Mouse (Mus musculus): Measurements from ENCODE around the gene Snx9. TPM values are rescaled to one million over a fixed set of nuclear protein-coding genes. Genes with fewer than 3 reads are reported as not detected.

Snx9 gene
- total RNA-seq, 2 experiments from 2014 or later: 21.0 to 23.9 TPM

DNA sequence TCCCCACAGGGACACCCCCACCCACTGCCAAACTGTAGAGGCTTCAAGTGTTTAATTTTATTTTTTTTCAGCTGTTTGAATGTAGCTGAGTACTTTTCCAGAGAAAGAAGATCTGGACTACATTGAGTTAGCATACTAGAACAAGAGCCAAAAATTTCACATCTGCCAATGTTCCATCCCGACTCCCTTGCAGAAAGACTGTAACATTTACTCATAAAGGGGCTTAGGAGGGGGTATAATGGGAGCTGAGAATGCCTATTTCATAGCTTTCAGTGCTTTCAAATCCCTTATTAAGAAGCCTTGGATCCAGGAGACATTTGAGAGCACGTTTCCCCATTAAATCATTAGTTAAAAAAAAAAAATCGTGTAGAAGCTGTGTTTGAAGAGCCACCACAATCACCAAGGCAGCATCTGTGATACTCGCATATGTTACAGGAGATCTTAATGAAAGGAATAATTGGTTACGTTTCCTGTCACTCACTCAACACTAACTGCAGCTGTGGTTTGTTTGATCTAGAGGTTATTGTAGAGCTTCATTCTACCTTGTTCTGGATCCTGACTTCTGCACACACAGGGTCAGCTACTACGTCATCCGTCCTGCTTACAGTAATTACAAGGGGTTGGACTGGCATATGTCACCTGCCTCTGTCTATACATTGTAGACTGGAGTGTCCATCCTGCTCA, 35.8 kb upstream of the Snx9 start:
- intact Hi-C loops (cut with DNase I; ENCODE audit: low total_unique reads): no loop called here
- no peak for DNase-seq

- intact Hi-C loops (cut with DNase I; ENCODE audit: low total_unique reads): no loop called here
- peak; percentile 59 for DNase-seq
These were observed 35.2 kb upstream of the Snx9 start for GRCm38 (mm10) chr17:5805935-5806334.

- intact Hi-C loops (cut with DNase I; ENCODE audit: low total_unique reads): no loop called here
- no peak for DNase-seq
These were observed 34.3 kb upstream of the Snx9 start for GRCm38 (mm10) chr17:5806823-5807222.

- intact Hi-C loops (cut with DNase I; ENCODE audit: low total_unique reads): no loop called here
- no peak for DNase-seq
These were observed 33.2 kb upstream of the Snx9 start for GRCm38 (mm10) chr17:5807847-5808386.

DNA sequence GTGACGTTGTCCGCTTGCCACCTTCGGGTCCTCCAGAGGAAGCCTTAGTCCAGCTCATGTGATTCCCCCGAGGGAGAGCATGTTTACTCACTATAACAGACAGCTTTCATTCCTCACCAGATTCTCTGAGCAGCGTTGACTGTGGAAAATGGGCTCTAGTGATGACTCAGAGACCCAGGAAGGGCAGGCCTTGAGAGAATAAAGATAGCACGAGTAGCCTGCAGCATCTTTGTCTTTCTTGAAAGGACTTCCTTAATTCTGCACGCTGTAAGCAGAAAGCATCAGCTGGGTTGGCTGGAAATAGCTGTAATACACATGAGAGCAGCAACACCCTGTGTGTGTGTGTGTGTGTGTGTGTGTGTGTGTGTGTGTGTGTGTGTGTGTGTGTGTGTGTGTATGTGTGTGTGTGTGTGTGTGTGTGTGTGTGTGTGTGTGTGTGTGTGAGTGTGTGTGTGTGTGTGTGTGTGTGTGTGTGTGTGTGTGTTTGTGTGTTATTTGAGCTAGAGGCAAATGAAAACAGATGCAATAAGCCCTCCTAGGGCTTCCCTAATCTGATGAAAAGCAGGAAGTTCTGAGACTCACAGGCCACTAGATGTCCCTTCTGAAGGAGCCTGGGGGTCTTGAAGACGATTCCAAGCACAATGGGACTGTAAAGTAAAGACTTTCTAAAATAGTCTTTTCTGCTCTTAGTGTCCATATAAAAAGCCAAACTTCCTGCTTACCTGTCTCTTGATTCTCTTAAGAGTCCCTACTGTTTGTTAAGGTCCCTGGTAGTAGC, 27.1 kb upstream of the Snx9 start:
- DNase-seq: no peak
- intact Hi-C loops (cut with DNase I; ENCODE audit: low total_unique reads): no loop called here

GRCm38 (mm10) chr17:5814641-5814920, 26.5 kb upstream of the Snx9 start:
- intact Hi-C loops (cut with DNase I; ENCODE audit: low total_unique reads): no loop called here
- DNase-seq: no peak

DNA sequence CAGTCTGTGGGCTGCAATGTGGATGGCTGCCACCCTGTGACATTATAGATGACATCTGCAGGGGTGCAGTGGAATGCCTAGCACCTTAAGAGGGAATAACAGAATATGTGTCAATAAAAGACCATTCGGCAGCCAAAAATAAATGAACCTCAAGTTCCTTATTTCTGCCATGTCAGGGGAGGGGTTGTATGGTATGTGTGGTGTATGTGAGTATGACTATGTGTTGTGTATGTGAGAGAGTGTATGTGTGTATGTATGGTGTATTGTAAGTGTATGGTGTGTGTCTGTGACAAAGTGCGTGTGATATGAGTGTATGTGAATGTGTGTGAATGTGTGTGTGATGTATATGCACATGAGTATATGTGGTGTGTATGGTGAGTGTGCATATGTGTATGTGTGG, 23.3 kb upstream of the Snx9 start:
- intact Hi-C loops (cut with DNase I; ENCODE audit: low total_unique reads): no loop called here
- no peak for DNase-seq

DNA sequence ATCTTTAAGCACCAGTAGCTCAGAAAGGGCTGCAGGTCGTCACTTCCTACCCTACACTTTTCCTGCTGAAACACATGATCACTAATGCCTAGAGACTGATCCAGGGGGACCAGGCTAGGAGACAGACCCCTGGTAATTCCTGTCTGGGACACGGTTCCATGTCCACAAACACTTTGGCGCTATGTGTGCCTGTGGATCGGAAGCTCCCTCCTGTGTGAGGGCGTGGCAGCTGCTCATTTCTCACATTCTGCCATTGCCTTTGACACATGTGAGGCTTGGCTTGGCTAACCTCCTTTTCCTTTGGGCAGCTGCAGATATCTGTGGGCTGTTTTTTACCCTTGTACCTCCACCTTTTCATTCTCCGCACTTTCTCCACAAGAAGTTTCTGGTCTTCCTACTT, 22.0 kb upstream of the Snx9 start:
- intact Hi-C loops (cut with DNase I; ENCODE audit: low total_unique reads): no loop called here
- no peak for DNase-seq

- DNase-seq: no peak
- intact Hi-C loops (cut with DNase I; ENCODE audit: low total_unique reads): no loop called here
These were observed 21.3 kb upstream of the Snx9 start for GRCm38 (mm10) chr17:5819799-5820201.

DNA sequence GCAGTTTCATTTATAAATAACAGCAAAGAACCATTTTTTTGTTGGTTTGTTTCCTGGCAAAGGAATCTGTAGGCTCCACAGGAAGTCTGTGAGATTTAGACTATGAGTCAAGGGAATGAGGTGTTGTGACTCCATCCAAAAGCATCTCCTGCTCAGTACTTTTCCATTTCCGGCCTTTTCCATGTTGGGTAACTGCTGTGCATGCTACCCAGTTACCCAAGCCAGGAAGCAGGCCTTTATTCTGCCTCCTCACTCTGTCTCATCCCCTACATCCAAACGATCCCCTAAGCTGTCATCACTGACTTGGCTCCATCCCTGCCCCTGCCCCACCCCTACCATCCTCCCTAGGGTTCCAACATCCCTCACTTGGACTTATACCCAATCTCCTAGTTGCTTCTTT, 18.6 kb upstream of the Snx9 start:
- no peak for DNase-seq
- intact Hi-C loops (cut with DNase I; ENCODE audit: low total_unique reads): no loop called here

DNA sequence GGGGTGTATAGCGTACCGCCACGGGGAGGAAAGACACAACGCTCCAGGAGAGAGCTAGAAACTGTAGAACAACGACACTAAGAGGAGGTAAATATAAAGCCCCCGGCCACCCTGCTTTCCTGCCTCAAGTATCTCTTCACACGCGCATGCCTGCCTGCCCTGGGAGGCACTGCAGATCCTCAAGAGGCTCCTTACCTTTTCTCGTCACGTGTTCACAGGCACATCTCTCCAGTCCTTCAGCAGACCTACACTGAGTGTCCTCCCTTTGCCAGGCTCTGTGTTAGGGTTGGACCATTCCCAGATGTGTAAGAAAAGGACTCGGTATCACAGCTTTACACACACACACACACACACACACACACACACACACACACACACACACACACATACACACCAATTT, 18.1 kb upstream of the Snx9 start:
- DNase-seq: no peak
- intact Hi-C loops (cut with DNase I; ENCODE audit: low total_unique reads): no loop called here

- intact Hi-C loops (cut with DNase I; ENCODE audit: low total_unique reads): no loop called here
- no peak for DNase-seq
These were observed 13.1 kb upstream of the Snx9 start for GRCm38 (mm10) chr17:5827836-5828582.

DNA sequence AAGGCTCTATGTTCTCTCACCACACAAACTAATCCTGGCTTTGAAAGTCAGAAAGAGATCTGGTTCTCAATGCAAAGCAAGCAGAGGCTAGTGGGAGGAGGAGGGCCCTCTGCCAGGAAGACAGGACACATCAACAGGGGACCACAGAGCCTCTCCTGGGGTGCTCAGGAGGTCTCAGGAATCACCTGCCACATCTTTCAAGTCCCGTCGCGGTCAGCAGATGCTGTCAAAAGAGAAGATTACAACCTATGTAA, 12.6 kb upstream of the Snx9 start:
- no peak for DNase-seq
- intact Hi-C loops (cut with DNase I; ENCODE audit: low total_unique reads): no loop called here

- no peak for DNase-seq
- intact Hi-C loops (cut with DNase I; ENCODE audit: low total_unique reads): no loop called here
These were observed 12.2 kb upstream of the Snx9 start for GRCm38 (mm10) chr17:5828944-5829343.

- intact Hi-C loops (cut with DNase I; ENCODE audit: low total_unique reads): no loop called here
- DNase-seq: no peak
These were observed 11.2 kb upstream of the Snx9 start for GRCm38 (mm10) chr17:5829930-5830329.

- no peak for DNase-seq
- intact Hi-C loops (cut with DNase I; ENCODE audit: low total_unique reads): no loop called here
These were observed 10.7 kb upstream of the Snx9 start for GRCm38 (mm10) chr17:5830382-5830781.

DNA sequence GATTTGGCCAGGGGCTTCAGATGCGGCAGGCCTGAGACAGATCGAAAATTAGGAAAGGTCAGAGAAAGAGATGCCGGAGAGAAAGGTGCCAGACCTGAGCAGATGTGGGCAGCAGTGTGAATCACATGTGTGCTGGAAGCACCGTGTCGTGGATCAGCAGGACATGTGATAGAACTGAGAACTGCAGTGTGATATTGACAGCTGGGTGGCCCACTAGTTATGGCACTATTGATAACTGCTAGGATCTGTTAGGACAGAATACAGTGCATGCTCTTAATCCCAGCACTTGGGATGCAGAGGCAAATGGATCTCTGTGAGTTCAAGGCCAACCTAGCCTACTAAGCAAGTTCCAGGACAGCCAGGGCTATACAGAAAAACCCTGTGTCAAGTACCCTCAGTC, 10.3 kb upstream of the Snx9 start:
- DNase-seq: no peak
- intact Hi-C loops (cut with DNase I; ENCODE audit: low total_unique reads): no loop called here

- no peak for DNase-seq
- intact Hi-C loops (cut with DNase I; ENCODE audit: low total_unique reads): no loop called here
These were observed 9.8 kb upstream of the Snx9 start for GRCm38 (mm10) chr17:5831257-5831806.

- intact Hi-C loops (cut with DNase I; ENCODE audit: low total_unique reads): no loop called here
- DNase-seq: no peak
These were observed 7.0 kb upstream of the Snx9 start for GRCm38 (mm10) chr17:5834166-5834565.

DNA sequence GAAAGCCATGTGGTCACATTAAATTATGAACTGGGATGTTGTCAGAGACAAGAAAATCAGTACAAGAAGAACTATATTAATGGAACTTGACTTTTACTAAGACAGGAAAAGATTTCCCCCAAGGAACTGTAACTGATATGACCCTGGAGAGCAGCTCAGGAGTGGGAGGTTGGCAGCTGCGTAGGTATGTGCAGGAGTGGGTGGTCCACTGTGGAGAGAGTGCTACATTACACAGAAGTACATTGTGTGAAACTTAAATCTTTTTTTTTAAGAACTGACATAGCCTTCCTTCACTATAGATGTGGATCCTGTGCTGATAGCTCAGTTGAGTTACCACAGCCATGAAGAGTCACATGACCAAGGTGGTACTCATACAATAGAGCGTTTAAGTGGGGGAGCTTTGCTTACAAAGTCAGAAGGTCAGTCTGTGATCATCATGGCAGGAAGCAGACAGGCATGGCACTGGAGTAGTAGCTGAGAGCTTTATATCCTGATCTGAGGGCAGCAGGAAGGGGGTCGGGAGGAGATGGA, 6.3 kb upstream of the Snx9 start:
- DNase-seq: no peak
- intact Hi-C loops (cut with DNase I; ENCODE audit: low total_unique reads): no loop called here

Measured in gastrocnemius, postnatal 14 days (tissue).